12 mouse cellular contexts compared by ENCODE assay signal in genomic region chrX:140996909-140997516, GRCm38 (mm10). TPM values are rescaled to one million over a fixed set of nuclear protein-coding genes. Genes with fewer than 3 reads are reported as not detected.
A peak's percentile ranks its signal among the peaks of the same experiment; 100 is the strongest.
DNase-seq lines count a peak whose midpoint lies in the region; ATAC-seq lines count a peak whose summit lies in the region.
"Had no signal": no experiment of that assay in that cellular context is flagged by ENCODE, and none has a peak within 500 bp of the region (broad histone marks: within the 10 kb centered on the region; RNA-seq: fewer than 3 reads in every experiment).

No protein-coding gene starts in this region.

- H3K4me2 ChIP-seq in heart, embryonic 12.5 days, result no peak overlapping the region
- H3K4me2 ChIP-seq in hindbrain, embryonic 16.5 days (ENCODE audit: low read length), result no peak overlapping the region
- H3K4me2 ChIP-seq in midbrain, embryonic 15.5 days, result no peak overlapping the region
- H3K4me2 ChIP-seq: limb, embryonic 13.5 days had no signal

- WGBS in heart, embryonic 12.5 days, result 88% methylated on average over 1 of the region's 1 CpGs
- 69% methylated on average over 1 of the region's 1 CpGs for WGBS in hindbrain, embryonic 16.5 days
- 73% methylated on average over 1 of the region's 1 CpGs for WGBS in midbrain, embryonic 15.5 days

- H3K4me3 ChIP-seq in heart, embryonic 12.5 days, result no peak overlapping the region
- H3K4me3 ChIP-seq in hindbrain, embryonic 16.5 days (ENCODE audit: low read length), result no peak overlapping the region
- H3K4me3 ChIP-seq in midbrain, embryonic 15.5 days, result no peak overlapping the region
- H3K4me3 ChIP-seq: gastrocnemius, adult 2 months; limb, embryonic 13.5 days had no signal

- DNase-seq in heart, adult 8-10 months (ENCODE audit: low spot score), result no peak
- no peak for DNase-seq in left cerebral cortex, postnatal 36 days (ENCODE audit: low spot score in 2 of 2)
- no peak for DNase-seq in cerebellum, adult 18-20 months
- DNase-seq: cerebellum, adult 11 months; gastrocnemius, adult 2 months; kidney, adult 9 months had no signal

- intact Hi-C loops in left cerebral cortex, postnatal 36 days (cut with DNase I), result no loop called here

- ATAC-seq in heart, embryonic 12.5 days (ENCODE audit: insufficient number of reproducible peaks, low FRiP score), result peak; percentile 36; the same call in 1 of the 2 replicates
- ATAC-seq in erythroid progenitor cell, adult 5-6 weeks (replicated peaks; ENCODE audit: low FRiP score, poor library complexity, severe bottlenecking), result peak; percentile 61
- ATAC-seq in hindbrain, embryonic 16.5 days, result peak; percentile 67; the same call in 1 of the 2 replicates
- ATAC-seq in midbrain, embryonic 15.5 days (replicated peaks), result peak; percentile 76
- ATAC-seq in activated CD4-positive, CD25-positive, alpha-beta regulatory T cell, adult 4 months, result no peak

- H3K27ac ChIP-seq in heart, embryonic 12.5 days (ENCODE audit: poor library complexity, severe bottlenecking), result no peak overlapping the region
- no peak overlapping the region for H3K27ac ChIP-seq in hindbrain, embryonic 16.5 days (ENCODE audit: low read depth, low read length)
- no peak overlapping the region for H3K27ac ChIP-seq in midbrain, embryonic 15.5 days
- H3K27ac ChIP-seq: gastrocnemius, adult 2 months; limb, embryonic 13.5 days had no signal

- no peaks in the 10 kb centered on the region for H3K36me3 ChIP-seq in heart, embryonic 12.5 days
- H3K36me3 ChIP-seq in hindbrain, embryonic 16.5 days (ENCODE audit: control insufficient read depth, insufficient read depth, low read length), result no peaks in the 10 kb centered on the region
- H3K36me3 ChIP-seq in midbrain, embryonic 15.5 days (replicated peaks), result no peaks in the 10 kb centered on the region
- H3K36me3 ChIP-seq: limb, embryonic 13.5 days had no signal

- H3K9ac ChIP-seq in heart, embryonic 12.5 days, result no peak overlapping the region
- no peak overlapping the region for H3K9ac ChIP-seq in hindbrain, embryonic 16.5 days (ENCODE audit: low read depth, low read length)
- H3K9ac ChIP-seq in midbrain, embryonic 15.5 days, result no peak overlapping the region
- H3K9ac ChIP-seq: limb, embryonic 13.5 days had no signal

- no peaks in the 10 kb centered on the region for H3K9me3 ChIP-seq in heart, embryonic 12.5 days (replicated peaks)
- H3K9me3 ChIP-seq in hindbrain, embryonic 16.5 days (ENCODE audit: control insufficient read depth, low read length), result no peaks in the 10 kb centered on the region
- no peaks in the 10 kb centered on the region for H3K9me3 ChIP-seq in midbrain, embryonic 15.5 days
- H3K9me3 ChIP-seq: limb, embryonic 13.5 days had no signal

- no peaks in the 10 kb centered on the region for H3K4me1 ChIP-seq in heart, embryonic 12.5 days (replicated peaks)
- no peaks in the 10 kb centered on the region for H3K4me1 ChIP-seq in hindbrain, embryonic 16.5 days (ENCODE audit: control insufficient read depth, insufficient read depth, low read depth, low read length)
- no peaks in the 10 kb centered on the region for H3K4me1 ChIP-seq in midbrain, embryonic 15.5 days
- H3K4me1 ChIP-seq: limb, embryonic 13.5 days had no signal

- H3K27me3 ChIP-seq in heart, embryonic 12.5 days (replicated peaks), result peaks cover 51% of the 10 kb centered on the region
- H3K27me3 ChIP-seq in hindbrain, embryonic 16.5 days (replicated peaks; ENCODE audit: control insufficient read depth, insufficient read depth, low read length), result peaks cover 6% of the 10 kb centered on the region; the same call in 1 of the 2 replicates
- H3K27me3 ChIP-seq in midbrain, embryonic 15.5 days (replicated peaks), result no peaks in the 10 kb centered on the region; the same call in 1 of the 2 replicates

RNA-seq across cellular contexts. Expression of gene Atg4a, which starts 40.3 kb away (rescaled TPM):
- 13.4 and 14.3 TPM in 2 replicates for polyA plus RNA-seq in heart, embryonic 12.5 days (2016; fragmentation: Nextera tagmentation; extraction: Ambion mirVana)
- total RNA-seq in heart, adult 8-10 months (2022), result 10 to 100 TPM; 10.0 to 14.0 (median 11.4) TPM
- total RNA-seq in erythroid progenitor cell, adult 5-6 weeks (2015; ENCODE audit: low replicate concordance), result 91.9 and 102 TPM in 2 replicates
- 80.8 and 113 TPM in 2 replicates for total RNA-seq in erythroid progenitor cell, adult 5-6 weeks (2017; ENCODE audit: low replicate concordance)
- 9.8 and 10.3 TPM in 2 replicates for polyA plus RNA-seq in hindbrain, embryonic 16.5 days (2015; fragmentation: Nextera tagmentation; extraction: Ambion mirVana)
- polyA plus RNA-seq in midbrain, embryonic 15.5 days (2015; fragmentation: Nextera tagmentation; extraction: Ambion mirVana), result 8.3 and 9.3 TPM in 2 replicates
- 10 to 100 TPM in 1 of 2 experiments, 1 to 10 TPM in 1; 5.8 to 12.9 TPM for total RNA-seq in left cerebral cortex, postnatal 36 days (2021)
- polyA plus RNA-seq in activated CD4-positive, CD25-positive, alpha-beta regulatory T cell, adult 4 months (2017; shearing (Covaris generic)), result 10 to 100 TPM; 27.9 to 29.3 TPM

RNA-seq across cellular contexts. Expression of gene Psmd10, which starts 40.5 kb away (rescaled TPM):
- polyA plus RNA-seq in heart, embryonic 12.5 days (2016; fragmentation: Nextera tagmentation; extraction: Ambion mirVana), result 33.3 and 34.6 TPM in 2 replicates
- 10 to 100 TPM; 12.3 to 14.2 (median 13.0) TPM for total RNA-seq in heart, adult 8-10 months (2022)
- 18.0 and 26.3 TPM in 2 replicates for total RNA-seq in erythroid progenitor cell, adult 5-6 weeks (2015; ENCODE audit: low replicate concordance)
- total RNA-seq in erythroid progenitor cell, adult 5-6 weeks (2017; ENCODE audit: low replicate concordance), result 8.3 and 25.5 TPM in 2 replicates
- polyA plus RNA-seq in hindbrain, embryonic 16.5 days (2015; fragmentation: Nextera tagmentation; extraction: Ambion mirVana), result 46.3 and 46.6 TPM in 2 replicates
- polyA plus RNA-seq in midbrain, embryonic 15.5 days (2015; fragmentation: Nextera tagmentation; extraction: Ambion mirVana), result 43.5 and 46.1 TPM in 2 replicates
- total RNA-seq in left cerebral cortex, postnatal 36 days (2021), result 10 to 100 TPM; 15.1 to 21.1 TPM
- polyA plus RNA-seq in activated CD4-positive, CD25-positive, alpha-beta regulatory T cell, adult 4 months (2017; shearing (Covaris generic)), result 10 to 100 TPM; 66.1 to 72.3 TPM
